Mouse (Mus musculus) testis, adult 2 months (tissue): ENCODE data around the gene Dst. TPM values are rescaled to one million over a fixed set of nuclear protein-coding genes. Genes with fewer than 3 reads are reported as not detected.

Experiments
- H3K27ac ChIP-seq: fragments of 200-500 bp; 2 replicates; pipeline ENCODE4 v1.5.1; 2012; ENCODE audit warnings: low read depth, low read length; ENCODE audit not compliant: control insufficient read depth, insufficient read depth
- H3K27me3 ChIP-seq: fragments of 200-500 bp; 2 replicates; pipeline ENCODE4 v1.6.1; 2012; ENCODE audit warnings: mild to moderate bottlenecking, low read length, moderate library complexity; ENCODE audit not compliant: control insufficient read depth, insufficient read depth
- H3K36me3 ChIP-seq: fragments of 200-500 bp; 2 replicates; pipeline ENCODE4 v1.6.1; 2012; ENCODE audit warnings: mild to moderate bottlenecking, low read length; ENCODE audit not compliant: control insufficient read depth, insufficient read depth
- H3K4me1 ChIP-seq: fragments of 200-500 bp; 2 replicates; pipeline ENCODE4 v1.6.1; 2012; ENCODE audit warnings: low read length; ENCODE audit not compliant: control insufficient read depth, insufficient read depth
- H3K4me3 ChIP-seq: fragments of 200-500 bp; 2 replicates; pipeline ENCODE4 v1.5.1; 2012; ENCODE audit warnings: low read depth, mild to moderate bottlenecking, low read length, moderate library complexity, mixed read lengths; ENCODE audit not compliant: control insufficient read depth
- CTCF ChIP-seq: fragments of 200-500 bp; IDR thresholded peaks from 2 replicates; pipeline ENCODE4 v1.5.1; 2012; ENCODE audit warnings: low read depth, mild to moderate bottlenecking, inconsistent platforms, low read length, moderate library complexity; ENCODE audit not compliant: control insufficient read depth, insufficient read depth, insufficient replicate concordance
- POLR2A ChIP-seq: fragments of 200-500 bp; IDR thresholded peaks from 2 replicates; pipeline ENCODE4 v1.6.1; 2012; ENCODE audit warnings: low read depth, mild to moderate bottlenecking, inconsistent platforms, low read length, moderate library complexity; ENCODE audit not compliant: control insufficient read depth
- polyA plus RNA-seq: library from polyadenylated mRNA; depleted of rRNA; stranded (reverse); fragments of >200 nt; gene quantifications from 2 replicates; pipeline ENCODE4 v1.2.3, GENCODE M21; 2012; rRNA removed

Gene Dst
- polyA plus RNA-seq, result 33.0 and 38.7 TPM in 2 replicates

- Histone ChIP-seq H3K27me3 (no peaks in the 10 kb centered on the region), H3K36me3 (no peaks in the 10 kb centered on the region), H3K27ac (no peak within 1 kb of the TSS; the same call in 1 of the 2 replicates), H3K4me3 (peak within 1 kb of the TSS; percentile 83), H3K4me1 (peaks cover 13% of the 10 kb centered on the region)
- TF ChIP-seq POLR2A, result no peak
- no peak for TF ChIP-seq CTCF
These were observed at the start of gene Dst for GRCm38 (mm10) chr1:33908191-33908962. Gene Dst (plus strand): TSS chr1:33908225.

- H3K27ac ChIP-seq, result no peak overlapping the region
- no peaks in the 10 kb centered on the region for H3K4me1 ChIP-seq
- no peaks in the 10 kb centered on the region for H3K36me3 ChIP-seq
- no peaks in the 10 kb centered on the region for H3K27me3 ChIP-seq
- no peak for TF ChIP-seq CTCF
- no peak for TF ChIP-seq POLR2A
- H3K4me3 ChIP-seq, result no peak overlapping the region
These were observed 39.0 kb upstream of the Dst start for GRCm38 (mm10) chr1:33869031-33869430.

- H3K4me3 ChIP-seq, result no peak overlapping the region
- H3K27ac ChIP-seq, result no peak overlapping the region
- no peaks in the 10 kb centered on the region for H3K27me3 ChIP-seq
- H3K4me1 ChIP-seq, result no peaks in the 10 kb centered on the region
- no peak for TF ChIP-seq POLR2A
- no peak for TF ChIP-seq CTCF
- H3K36me3 ChIP-seq, result no peaks in the 10 kb centered on the region
These were observed 38.6 kb upstream of the Dst start for GRCm38 (mm10) chr1:33869437-33869836.

GRCm38 (mm10) chr1:33873561-33873960, 34.5 kb upstream of the Dst start:
- 0 out of 2 replicates have a peak overlapping the region, but pooled peaks have one; percentile 13 for H3K27ac ChIP-seq
- no peak for TF ChIP-seq POLR2A
- TF ChIP-seq CTCF, result no peak

GRCm38 (mm10) chr1:33875691-33876090, 32.3 kb upstream of the Dst start:
- H3K4me3 ChIP-seq, result no peak overlapping the region
- no peaks in the 10 kb centered on the region for H3K27me3 ChIP-seq
- no peaks in the 10 kb centered on the region for H3K36me3 ChIP-seq
- TF ChIP-seq POLR2A (no peak), CTCF (no peak)
- H3K27ac ChIP-seq, result no peak overlapping the region
- H3K4me1 ChIP-seq, result no peaks in the 10 kb centered on the region

More at GRCm38 (mm10) chr1:33873561-33873960, 34.5 kb upstream of the Dst start:
- H3K36me3 ChIP-seq, result no peaks in the 10 kb centered on the region
- H3K4me1 ChIP-seq, result no peaks in the 10 kb centered on the region
- no peak overlapping the region for H3K4me3 ChIP-seq
- no peaks in the 10 kb centered on the region for H3K27me3 ChIP-seq

- Histone ChIP-seq H3K27ac (no peak overlapping the region), H3K27me3 (no peaks in the 10 kb centered on the region), H3K4me3 (no peak overlapping the region), H3K36me3 (no peaks in the 10 kb centered on the region), H3K4me1 (no peaks in the 10 kb centered on the region)
- TF ChIP-seq CTCF, result no peak
- no peak for TF ChIP-seq POLR2A
These were observed 31.6 kb upstream of the Dst start for GRCm38 (mm10) chr1:33876416-33876815.

GRCm38 (mm10) chr1:33878170-33878569, 29.9 kb upstream of the Dst start:
- no peak for TF ChIP-seq POLR2A
- no peak for TF ChIP-seq CTCF
- Histone ChIP-seq H3K27ac (peak overlapping the region; percentile 43; the same call in 1 of the 2 replicates), H3K4me1 (no peaks in the 10 kb centered on the region), H3K36me3 (no peaks in the 10 kb centered on the region), H3K27me3 (no peaks in the 10 kb centered on the region), H3K4me3 (no peak overlapping the region)
